Mouse (Mus musculus): Measurements from ENCODE around the gene Wdr18. TPM values are rescaled to one million over a fixed set of nuclear protein-coding genes. Genes with fewer than 3 reads are reported as not detected.

Gene Wdr18
- total RNA-seq, 2 experiments from 2014 or later: 29.7 to 57.4 TPM

GRCm38 (mm10) chr10:79926491-79927323, 33.2 kb upstream of the Wdr18 start, which contains the start of gene Arid3a:
Gene Arid3a, plus strand, starts transcription at chr10:79927043.
- ATAC-seq (replicated peaks; ENCODE audit: poor library complexity): peak; percentile 73

- peak; percentile 23; the same call in 1 of the 2 replicates for ATAC-seq (replicated peaks; ENCODE audit: poor library complexity)
Observed at GRCm38 (mm10) chr10:79927324-79928029, 32.5 kb upstream of the Wdr18 start.

GRCm38 (mm10) chr10:79928030-79928694, 31.8 kb upstream of the Wdr18 start:
- peak; percentile 12; the same call in 1 of the 2 replicates for ATAC-seq (replicated peaks; ENCODE audit: poor library complexity)

GRCm38 (mm10) chr10:79928907-79929701, 30.8 kb upstream of the Wdr18 start:
- no peak for ATAC-seq (replicated peaks; ENCODE audit: poor library complexity)

- ATAC-seq (replicated peaks; ENCODE audit: poor library complexity): no peak
Observed at GRCm38 (mm10) chr10:79929967-79930825, 29.8 kb upstream of the Wdr18 start.

- ATAC-seq (replicated peaks; ENCODE audit: poor library complexity): no peak
Observed at GRCm38 (mm10) chr10:79930826-79931186, 29.1 kb upstream of the Wdr18 start.

GRCm38 (mm10) chr10:79931797-79932196, 28.2 kb upstream of the Wdr18 start:
- no peak for ATAC-seq (replicated peaks; ENCODE audit: poor library complexity)

GRCm38 (mm10) chr10:79932736-79933135, 27.2 kb upstream of the Wdr18 start:
- no peak for ATAC-seq (replicated peaks; ENCODE audit: poor library complexity)

- no peak for ATAC-seq (replicated peaks; ENCODE audit: poor library complexity)
Observed at GRCm38 (mm10) chr10:79933145-79933679, 26.7 kb upstream of the Wdr18 start.

GRCm38 (mm10) chr10:79933861-79934260, 26.1 kb upstream of the Wdr18 start:
- no peak for ATAC-seq (replicated peaks; ENCODE audit: poor library complexity)

GRCm38 (mm10) chr10:79934272-79934721, 25.7 kb upstream of the Wdr18 start:
- no peak for ATAC-seq (replicated peaks; ENCODE audit: poor library complexity)

GRCm38 (mm10) chr10:79934794-79935569, 25.0 kb upstream of the Wdr18 start:
- ATAC-seq (replicated peaks; ENCODE audit: poor library complexity): no peak

- no peak for ATAC-seq (replicated peaks; ENCODE audit: poor library complexity)
Observed at GRCm38 (mm10) chr10:79936284-79936910, 23.6 kb upstream of the Wdr18 start.

- ATAC-seq (replicated peaks; ENCODE audit: poor library complexity): peak; percentile 79
Observed at GRCm38 (mm10) chr10:79936911-79937441, 23.0 kb upstream of the Wdr18 start.

- 0 out of 2 replicates have a peak, but pooled peaks have one; percentile 15 for ATAC-seq (replicated peaks; ENCODE audit: poor library complexity)
Observed at GRCm38 (mm10) chr10:79937775-79938526, 22.0 kb upstream of the Wdr18 start.

GRCm38 (mm10) chr10:79940749-79941148, 19.2 kb upstream of the Wdr18 start:
- ATAC-seq (replicated peaks; ENCODE audit: poor library complexity): peak; percentile 59

GRCm38 (mm10) chr10:79942988-79943387, 17.0 kb upstream of the Wdr18 start:
- ATAC-seq (replicated peaks; ENCODE audit: poor library complexity): no peak

Data from megakaryocyte progenitor cell, adult 5-6 weeks (primary cell).